Mouse (Mus musculus): Measurements from ENCODE around the gene Krt33b. TPM values are rescaled to one million over a fixed set of nuclear protein-coding genes. Genes with fewer than 3 reads are reported as not detected.

Gene Krt33b
- 0.26 and 0.30 TPM in 2 replicates for polyA plus RNA-seq (2015; fragmentation: Nextera tagmentation; extraction: Ambion mirVana)

- no peak for DNase-seq (ENCODE audit: low spot score)
Measured at GRCm38 (mm10) chr11:100029768-100030167, at the start of gene Krt33b. Krt33b (minus strand) TSS chr11:100029868.

- no peak for DNase-seq (ENCODE audit: low spot score)
Measured at GRCm38 (mm10) chr11:100073873-100074272, 44.2 kb upstream of the Krt33b start.

- DNase-seq (ENCODE audit: low spot score): no peak
Measured at GRCm38 (mm10) chr11:100067293-100068036, 37.8 kb upstream of the Krt33b start.

GRCm38 (mm10) chr11:100066236-100067010, 36.8 kb upstream of the Krt33b start:
- DNase-seq (ENCODE audit: low spot score): no peak

GRCm38 (mm10) chr11:100058875-100059274, 29.2 kb upstream of the Krt33b start:
- DNase-seq (ENCODE audit: low spot score): no peak

- no peak for DNase-seq (ENCODE audit: low spot score)
Measured at GRCm38 (mm10) chr11:100055686-100056655, 26.3 kb upstream of the Krt33b start.

GRCm38 (mm10) chr11:100050451-100050850, 20.8 kb upstream of the Krt33b start, which contains the start of gene Krt31:
Krt31 (minus strand) TSS chr11:100050551.
- DNase-seq (ENCODE audit: low spot score): no peak

GRCm38 (mm10) chr11:100047193-100047592, 17.5 kb upstream of the Krt33b start:
- DNase-seq (ENCODE audit: low spot score): no peak

- DNase-seq (ENCODE audit: low spot score): no peak
Measured at GRCm38 (mm10) chr11:100046303-100046866, 16.7 kb upstream of the Krt33b start.

GRCm38 (mm10) chr11:100041454-100041853, 11.8 kb upstream of the Krt33b start, which contains the start of gene Krt34:
Krt34 (minus strand) TSS chr11:100041554.
- DNase-seq (ENCODE audit: low spot score): no peak

GRCm38 (mm10) chr11:100021438-100021837, 8.2 kb downstream of the Krt33b start:
- DNase-seq (ENCODE audit: low spot score): no peak

- no peak for DNase-seq (ENCODE audit: low spot score)
Measured at GRCm38 (mm10) chr11:100019466-100019865, 10.2 kb downstream of the Krt33b start.

GRCm38 (mm10) chr11:100016112-100016511, 13.6 kb downstream of the Krt33b start, which contains the start of gene Krt33a:
Krt33a (minus strand) TSS chr11:100016212.
- no peak for DNase-seq (ENCODE audit: low spot score)

GRCm38 (mm10) chr11:100013691-100014171, 15.9 kb downstream of the Krt33b start:
- no peak for DNase-seq (ENCODE audit: low spot score)

GRCm38 (mm10) chr11:100010682-100011081, 19.0 kb downstream of the Krt33b start:
- DNase-seq (ENCODE audit: low spot score): no peak

GRCm38 (mm10) chr11:100008336-100008735, 21.3 kb downstream of the Krt33b start:
- DNase-seq (ENCODE audit: low spot score): no peak

- peak; percentile 6 for DNase-seq (ENCODE audit: low spot score)
Measured at GRCm38 (mm10) chr11:100006624-100007023, 23.0 kb downstream of the Krt33b start.

- no peak for DNase-seq (ENCODE audit: low spot score)
Measured at GRCm38 (mm10) chr11:100005905-100006304, 23.8 kb downstream of the Krt33b start.

- DNase-seq (ENCODE audit: low spot score): peak; percentile 21
Measured at GRCm38 (mm10) chr11:100004846-100005245, 24.8 kb downstream of the Krt33b start.

GRCm38 (mm10) chr11:99999091-99999490, 30.6 kb downstream of the Krt33b start:
- no peak for DNase-seq (ENCODE audit: low spot score)

GRCm38 (mm10) chr11:99994384-99994661, 35.3 kb downstream of the Krt33b start:
- DNase-seq (ENCODE audit: low spot score): no peak

All from thymus, postnatal 0 days (tissue).